Mouse (Mus musculus): Measurements from ENCODE around the gene Gm973.

DNA sequence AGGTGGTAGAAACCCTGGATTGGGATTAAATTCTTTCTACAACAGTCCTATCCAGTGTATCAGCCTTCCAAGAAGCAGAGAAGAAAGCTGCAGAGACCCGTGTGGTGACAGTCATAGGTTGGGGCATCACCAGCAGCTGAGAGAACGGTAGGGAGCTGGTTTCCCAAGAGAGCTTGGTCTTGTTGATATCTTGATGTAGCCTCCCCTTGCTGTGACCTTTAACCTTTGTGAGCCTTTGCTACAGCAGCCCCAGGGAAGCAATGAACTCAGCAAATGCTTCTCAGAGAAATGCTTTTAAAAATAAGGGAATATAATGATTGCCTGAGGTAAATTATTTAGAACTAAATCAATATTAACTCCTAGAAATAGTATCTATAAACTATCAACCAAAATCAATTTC lies 13.7 kb upstream of the Gm973 start:
- TF ChIP-seq CTCF (IDR thresholded peaks at IDR 0.05; ENCODE audit: borderline replicate concordance, insufficient read depth, low read depth, low read length) (no peak), POLR2A (IDR thresholded peaks at IDR 0.05; ENCODE audit: borderline replicate concordance, insufficient read depth, low read length) (no peak)

Data from cerebellum, adult 2 months (tissue).